Mouse (Mus musculus) bone marrow macrophage, adult 2 months (primary cell): ENCODE results near the gene Bbc3.

Source experiments
- CTCF ChIP-seq: IDR thresholded peaks from 2 replicates; pipeline ENCODE4 v1.5.1; 2012; ENCODE audit warnings: low read depth, mild to moderate bottlenecking, low read length, moderate library complexity
- POLR2A ChIP-seq: IDR thresholded peaks from 2 replicates; pipeline ENCODE4 v1.6.1; 2012; ENCODE audit warnings: mild to moderate bottlenecking, low read depth, low read length, borderline replicate concordance

GRCm38 (mm10) chr7:16326607-16326971, 18.4 kb downstream of the Bbc3 start:
- TF ChIP-seq CTCF (no peak), POLR2A (no peak)
